Mouse (Mus musculus) hematopoietic multipotent progenitor cell, adult 10-12 weeks (in vitro differentiated cells): ENCODE measurements around the gene Gabrb3. TPM values are rescaled to one million over a fixed set of nuclear protein-coding genes. Genes with fewer than 3 reads are reported as not detected.

Source experiments
- polyA plus RNA-seq: library from polyadenylated mRNA; stranded (reverse); fragments of >175 nt; gene quantifications from 2 replicates; pipeline ENCODE4 v1.2.3, GENCODE M21; 2012; ENCODE audit warnings: low replicate concordance

Gabrb3 gene
- polyA plus RNA-seq = not detected in 2 replicates

DNA sequence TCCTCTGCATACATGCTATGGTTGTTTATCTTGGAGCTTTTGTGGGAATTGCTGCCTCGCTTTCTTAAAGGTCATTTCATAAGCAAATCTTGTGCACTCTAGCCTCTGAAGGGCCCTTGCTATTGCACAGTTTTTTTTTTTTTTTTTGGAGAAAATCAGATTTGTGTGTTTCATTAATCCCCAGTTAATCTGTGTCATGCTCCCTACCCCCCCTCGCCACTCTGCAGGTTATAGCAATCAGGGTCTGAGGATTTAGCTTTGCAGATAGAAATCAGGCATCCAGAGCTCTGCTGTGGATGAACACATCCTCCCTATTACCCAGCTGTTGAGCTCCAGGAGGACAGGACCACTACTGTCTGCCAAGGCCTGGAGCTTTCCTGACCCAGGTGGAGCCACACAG lies at the start of gene Gabrb3:
TSS of gene Gabrb3 (plus strand) at position 301 of the 400 bp plus-strand sequence.

DNA sequence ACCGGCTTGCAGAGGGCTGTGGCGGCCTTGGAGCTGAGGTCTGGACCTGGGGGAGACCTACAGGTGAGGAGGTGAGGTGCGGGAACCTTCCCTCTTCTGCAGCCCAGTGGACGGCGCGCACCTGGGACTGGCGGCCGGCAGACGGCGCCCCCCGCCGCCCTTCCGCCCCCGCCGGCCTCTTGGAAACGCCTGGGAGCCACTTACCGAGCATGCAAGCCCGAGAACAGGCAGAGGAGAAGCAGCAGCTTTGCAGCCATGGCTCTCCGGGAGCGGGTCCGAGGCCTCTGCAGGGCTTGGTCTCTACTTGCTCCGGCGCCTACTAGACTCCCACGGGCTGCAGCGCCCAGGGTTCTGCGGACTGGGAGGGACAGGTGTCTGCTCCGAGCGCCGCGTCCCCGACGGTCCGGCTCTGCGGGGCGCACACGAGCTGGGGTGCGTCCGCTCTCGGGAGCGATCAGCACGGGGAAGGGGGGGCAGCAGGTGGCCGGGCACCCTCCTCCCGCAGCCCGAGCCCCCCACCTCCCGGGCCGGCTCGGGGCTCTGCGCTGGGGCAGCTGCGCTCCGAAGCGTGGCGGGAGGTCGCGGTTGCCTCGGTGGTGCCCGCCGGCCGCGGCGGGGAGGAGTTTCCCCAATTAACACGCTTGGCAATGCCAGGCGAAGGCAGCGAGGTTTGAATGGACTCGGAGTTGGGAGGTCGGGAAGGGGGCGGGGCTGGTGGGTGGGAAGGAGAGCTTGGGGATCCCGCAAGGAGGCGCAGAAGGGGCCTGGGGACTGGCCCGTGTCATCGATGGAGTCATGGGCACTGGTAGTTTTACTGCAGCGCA lies 32.8 kb upstream of the Gabrb3 start, which contains the start of gene Gabrg3:
TSS of gene Gabrg3 (minus strand) at position 672 of the 824 bp plus-strand sequence.

DNA sequence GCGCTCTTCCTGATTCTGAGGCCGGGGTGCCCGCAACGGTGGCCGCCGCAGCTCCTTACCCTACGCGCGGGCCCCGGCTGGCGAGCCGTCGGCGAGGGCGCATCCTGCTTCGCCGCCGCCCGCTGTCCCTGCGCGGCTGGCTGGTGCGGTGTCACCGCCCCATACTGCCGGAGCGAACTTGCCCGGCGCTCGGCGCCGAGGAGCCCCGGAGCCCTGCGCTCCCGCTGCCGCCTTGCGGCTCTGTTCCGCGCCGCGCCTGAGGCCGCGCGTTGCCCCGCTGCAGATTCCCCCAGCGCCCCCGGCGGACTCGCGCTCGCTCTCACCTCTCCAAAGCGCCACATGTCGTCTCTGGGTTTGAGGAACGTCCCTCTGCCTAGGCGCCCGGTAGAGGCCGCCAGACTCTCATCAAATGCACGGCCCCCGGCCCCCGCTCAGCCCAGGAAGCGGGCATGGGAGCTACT lies 90.2 kb downstream of the Gabrb3 start, which contains the start of gene Gabra5:
TSS of gene Gabra5 (minus strand) at position 379 of the 461 bp plus-strand sequence.

Other genes starting within 250 kb of the Gabrb3 start
- gene Gabrg3, start 32.5 kb upstream of the Gabrb3 start, polyA plus RNA-seq = not detected in 2 replicates
- gene Gabra5, start 90.4 kb downstream of the Gabrb3 start, polyA plus RNA-seq = not detected in 2 replicates